Mouse (Mus musculus): ENCODE results near the gene Serpinb12. TPM values are rescaled to one million over a fixed set of nuclear protein-coding genes. Genes with fewer than 3 reads are reported as not detected.

Gene Serpinb12
- polyA plus RNA-seq, 1 experiment from 2014 or later: not detected

DNA sequence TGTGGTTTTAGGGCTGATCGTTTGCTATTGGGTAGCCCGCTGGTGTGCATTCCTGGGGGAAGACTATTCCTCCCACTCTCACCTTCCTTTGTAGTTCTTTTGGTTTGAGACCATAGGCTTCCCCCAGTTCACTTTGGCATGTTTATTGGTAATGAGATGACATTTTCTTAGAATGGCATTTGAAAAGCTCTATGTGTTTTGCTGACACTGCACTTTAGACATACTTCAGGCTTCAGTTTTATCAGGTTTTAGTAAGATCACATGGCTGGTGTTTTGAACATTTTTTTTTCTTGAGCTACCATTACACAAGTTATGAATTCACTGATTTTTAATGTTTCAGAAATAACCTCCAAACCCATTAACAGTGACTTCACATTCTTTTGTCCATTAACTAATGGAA is 67.5 kb downstream of the Serpinb12 start:
- no peaks in the 10 kb centered on the region for H3K27me3 ChIP-seq
- ATAC-seq (no peak), DNase-seq (ENCODE audit: low read depth, low spot score) (no peak)
- in situ Hi-C loops (cut with MboI; ENCODE audit: low pct_unique_long_range_greater_than_20kb): no loop called here
- CTCF ChIA-PET: no interaction called here
- POLR2A ChIA-PET: no interaction called here
- no peak for TF ChIP-seq CTCF (IDR thresholded peaks at IDR 0.05)

DNA sequence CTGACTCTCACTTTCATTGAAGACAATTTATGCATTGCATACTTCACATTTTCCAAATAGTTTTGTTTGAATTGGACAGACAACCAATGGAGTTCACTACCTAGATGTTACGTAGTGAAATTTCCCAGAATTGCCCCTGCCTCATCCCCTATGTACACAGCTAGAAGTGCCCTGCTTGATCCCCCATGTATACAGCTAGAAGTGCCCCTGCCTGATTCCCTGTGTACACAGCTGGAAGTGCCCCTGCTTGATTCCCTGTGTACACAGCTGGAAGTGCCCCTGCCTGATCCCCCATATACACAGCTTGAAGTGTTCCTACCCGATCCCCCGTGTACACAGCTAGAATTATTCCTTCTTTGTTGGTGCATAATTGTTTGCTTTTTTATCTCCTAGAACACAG is 72.1 kb downstream of the Serpinb12 start:
- ChIA-PET POLR2A (no interaction called here), CTCF (no interaction called here)
- H3K27me3 ChIP-seq: no peaks in the 10 kb centered on the region
- in situ Hi-C loops (cut with MboI; ENCODE audit: low pct_unique_long_range_greater_than_20kb): loop anchor here (5.0 kb wide), 1 partner anchor 211 kb away; no protein-coding TSS in a partner anchor
- no peak for DNase-seq (ENCODE audit: low read depth, low spot score)
- TF ChIP-seq CTCF (IDR thresholded peaks at IDR 0.05): no peak
- ATAC-seq: no peak

Other genes with a start within 250 kb of the Serpinb12 start
- gene Bcl2, start 220.2 kb upstream of the Serpinb12 start, polyA plus RNA-seq (2021): 11.7 TPM
- gene Kdsr, start 174.7 kb upstream of the Serpinb12 start, polyA plus RNA-seq (2021): 21.7 TPM
- 92.3 TPM for gene Vps4b, start 137.7 kb upstream of the Serpinb12 start, polyA plus RNA-seq (2021)
- gene Serpinb5, start 73.3 kb upstream of the Serpinb12 start, polyA plus RNA-seq (2021): not detected
- gene Serpinb13, start 46.5 kb downstream of the Serpinb12 start, polyA plus RNA-seq (2021): not detected
- not detected for gene Serpinb3a, start 117.9 kb downstream of the Serpinb12 start, polyA plus RNA-seq (2021)
- not detected for gene Serpinb3d, start 149.1 kb downstream of the Serpinb12 start, polyA plus RNA-seq (2021)

Measured in Patski (cell line).